Mouse (Mus musculus) heart, embryonic 12.5 days (tissue): ENCODE results near the gene Gm10681. TPM values are rescaled to one million over a fixed set of nuclear protein-coding genes. Genes with fewer than 3 reads are reported as not detected.
"Not testable (repeated sequence)": the region's sequence is repeated elsewhere in the genome, so short reads cannot be mapped to it uniquely, and the experiment has no call there.

Experiments
- ATAC-seq: fragments of 200-750 bp; cut with Nextera tagmentation; 2 replicates; pipeline ENCODE4 v1.8.0; 2017; ENCODE audit warnings: moderate TSS enrichment, moderate library complexity; ENCODE audit not compliant: insufficient number of reproducible peaks, low FRiP score
- H3K27ac ChIP-seq: fragments of 300-500 bp; sonication (generic); 2 replicates; pipeline ENCODE4 v1.5.1; 2016; ENCODE audit warnings: mild to moderate bottlenecking, moderate library complexity; ENCODE audit not compliant: poor library complexity, severe bottlenecking
- H3K27me3 ChIP-seq: fragments of 300-500 bp; sonication (generic); replicated peaks from 2 replicates; pipeline ENCODE4 v1.6.1; 2016; ENCODE audit warnings: mild to moderate bottlenecking, moderate library complexity
- H3K36me3 ChIP-seq: fragments of 300-500 bp; sonication (generic); 2 replicates; pipeline ENCODE4 v1.6.1; 2016; ENCODE audit warnings: mild to moderate bottlenecking, moderate library complexity
- H3K4me1 ChIP-seq: fragments of 300-500 bp; sonication (generic); replicated peaks from 2 replicates; pipeline ENCODE4 v1.6.1; 2016; ENCODE audit warnings: mild to moderate bottlenecking
- H3K4me2 ChIP-seq: fragments of 300-500 bp; sonication (generic); 2 replicates; pipeline ENCODE4 v1.6.1; 2016; ENCODE audit warnings: mild to moderate bottlenecking, moderate library complexity
- H3K4me3 ChIP-seq: fragments of 300-500 bp; sonication (generic); 2 replicates; pipeline ENCODE4 v1.5.1; 2016; ENCODE audit warnings: mild to moderate bottlenecking
- H3K9ac ChIP-seq: fragments of 300-500 bp; sonication (generic); 2 replicates; pipeline ENCODE4 v1.6.1; 2016; ENCODE audit warnings: mild to moderate bottlenecking, moderate library complexity
- H3K9me3 ChIP-seq: fragments of 300-500 bp; sonication (generic); replicated peaks from 2 replicates; pipeline ENCODE4 v1.6.1; 2016; ENCODE audit warnings: mild to moderate bottlenecking, moderate library complexity
- WGBS: fragments of 180-500 bp; shearing (Covaris S2); methylation state at CpG from one replicate; pipeline ENCODE4 v1.1.7; 2016; 5-methylcytosine and 5-hydroxymethylcytosine counted together
- polyA plus RNA-seq: library from polyadenylated mRNA; unstranded; fragments of >200 nt; fragmentation: Nextera tagmentation; extraction: Ambion mirVana; gene quantifications from 2 replicates; pipeline ENCODE4 v1.2.1, GENCODE M21; 2016

The Gm10681 gene
- polyA plus RNA-seq, 1 experiment from 2014 or later: not detected

- not testable (repeated sequence) for H3K4me1 ChIP-seq, H3K9ac ChIP-seq, H3K4me3 ChIP-seq, ATAC-seq, H3K9me3 ChIP-seq, H3K36me3 ChIP-seq, H3K27me3 ChIP-seq, H3K4me2 ChIP-seq, H3K27ac ChIP-seq
- WGBS: no CpG with 5 or more reads among the region's 1 CpGs
Observed at GRCm38 (mm10) chr3:98510414-98510813, 78.2 kb downstream of the Gm10681 start, which contains the start of gene Hsd3b4. Gene Hsd3b4 (minus strand): TSS chr3:98510514.

GRCm38 (mm10) chr3:98507229-98507628, 81.4 kb downstream of the Gm10681 start:
- H3K27ac ChIP-seq, H3K36me3 ChIP-seq, H3K27me3 ChIP-seq, ATAC-seq, H3K4me2 ChIP-seq, H3K9ac ChIP-seq, H3K4me1 ChIP-seq, H3K4me3 ChIP-seq, H3K9me3 ChIP-seq: not testable (repeated sequence)
- WGBS: no CpG with 5 or more reads among the region's 5 CpGs

Other genes with a start within 250 kb of the Gm10681 start
- 89.5 and 93.7 TPM in 2 replicates for gene Phgdh, start 248.8 kb downstream of the Gm10681 start, polyA plus RNA-seq
- 8.0 and 8.3 TPM in 2 replicates for gene Zfp697, start 206.3 kb downstream of the Gm10681 start, polyA plus RNA-seq
- gene Gm4450, start 131.7 kb downstream of the Gm10681 start, polyA plus RNA-seq: not detected in 2 replicates
- not detected in 2 replicates for gene Hsd3b4, start 78.3 kb downstream of the Gm10681 start, polyA plus RNA-seq
- gene Hsd3b5, start 41.4 kb upstream of the Gm10681 start, polyA plus RNA-seq: not detected in 2 replicates
- gene Hsd3b2, start 135.7 kb upstream of the Gm10681 start, polyA plus RNA-seq: 0.12 TPM in 1 of 2 replicates, not detected in the other
- gene Hsd3b3, start 174.3 kb upstream of the Gm10681 start, polyA plus RNA-seq: not detected in 2 replicates
- 135 and 143 TPM in 2 replicates for gene Hsd3b6, start 225.6 kb upstream of the Gm10681 start, polyA plus RNA-seq